Mouse (Mus musculus): ENCODE data around the gene Ccdc81. TPM values are rescaled to one million over a fixed set of nuclear protein-coding genes. Genes with fewer than 3 reads are reported as not detected.

Gene Ccdc81
- total RNA-seq, 2 experiments from 2014 or later = 0.56 to 0.90 TPM

DNA sequence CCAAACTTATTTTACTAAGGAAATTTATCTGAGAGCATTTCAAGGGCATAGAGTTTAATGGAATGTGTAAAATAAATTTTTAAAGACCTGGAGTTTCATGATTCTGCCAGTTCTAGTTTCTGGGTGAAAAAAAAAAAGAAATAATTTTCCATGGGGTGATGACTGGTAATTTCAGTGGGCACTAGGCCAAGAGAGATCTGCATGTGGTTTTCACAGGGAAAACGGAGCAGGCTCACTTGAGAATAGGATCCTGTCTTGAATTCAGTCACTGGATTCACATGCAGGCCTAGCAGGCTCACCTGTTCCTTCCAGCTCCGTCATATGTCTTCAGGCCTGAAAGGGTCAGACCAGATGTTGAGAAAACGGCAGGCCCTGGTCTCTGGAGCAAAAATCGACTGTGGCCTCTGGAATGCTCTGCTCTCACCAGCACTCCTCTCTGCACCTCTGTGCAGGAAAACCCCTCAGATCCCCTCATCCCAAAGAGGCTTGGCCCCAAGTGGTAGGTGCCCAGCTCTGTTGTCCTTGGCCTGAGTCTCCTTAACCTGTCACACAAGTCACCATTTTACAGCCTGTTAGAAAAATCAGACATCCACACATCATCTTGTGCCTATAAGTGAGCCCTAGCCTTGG, 74.9 kb downstream of the Ccdc81 start:
- no peak for TF ChIP-seq CTCF (conservative IDR thresholded peaks at IDR 0.05)
- no peak overlapping the region for H3K4me3 ChIP-seq
- no peak overlapping the region for H3K27ac ChIP-seq
- DNase-seq (ENCODE audit: low spot score in 2 of 2) = no peak

Other genes with a start within 250 kb of the Ccdc81 start
- gene Hikeshi, start 37.6 kb upstream of the Ccdc81 start, total RNA-seq (2021) = 10 to 100 TPM; 96.0 to 96.3 TPM
- 10 to 100 TPM; 37.2 to 42.2 TPM for gene Eed, start 77.4 kb upstream of the Ccdc81 start, total RNA-seq (2021)
- gene Picalm, start 226.6 kb upstream of the Ccdc81 start, total RNA-seq (2021) = 100 to 1,000 TPM; 143 to 151 TPM